Mouse (Mus musculus) forebrain, embryonic 12.5 days (tissue): ENCODE measurements at regions not wholly inside any gene's neighbourhood (a gene's known extent, or its start where the extent isn't known, plus 50 kb on each side); places are given as distances from the start of the nearest gene placed in this dataset.

Experiments
- ATAC-seq: fragments of 200-750 bp; cut with Nextera tagmentation; 2 replicates; pipeline ENCODE4 v1.8.0; 2017; ENCODE audit warnings: moderate TSS enrichment; ENCODE audit not compliant: low FRiP score
- H3K27ac ChIP-seq: fragments of 300-500 bp; sonication (generic); 2 replicates; pipeline ENCODE4 v1.5.1; 2016; ENCODE audit warnings: mild to moderate bottlenecking
- H3K27me3 ChIP-seq: fragments of 300-500 bp; sonication (generic); 2 replicates; pipeline ENCODE4 v1.6.1; 2016; ENCODE audit warnings: mild to moderate bottlenecking
- H3K36me3 ChIP-seq: fragments of 300-500 bp; sonication (generic); replicated peaks from 2 replicates; pipeline ENCODE4 v1.6.1; 2016; ENCODE audit warnings: mild to moderate bottlenecking
- H3K4me1 ChIP-seq: fragments of 300-500 bp; sonication (generic); 2 replicates; pipeline ENCODE4 v1.6.1; 2016
- H3K4me2 ChIP-seq: fragments of 300-500 bp; sonication (generic); 2 replicates; pipeline ENCODE4 v1.6.1; 2016; ENCODE audit warnings: mild to moderate bottlenecking, moderate library complexity
- H3K4me3 ChIP-seq: fragments of 300-500 bp; sonication (generic); replicated peaks from 2 replicates; pipeline ENCODE4 v1.5.1; 2016; ENCODE audit warnings: mild to moderate bottlenecking
- H3K9ac ChIP-seq: fragments of 300-500 bp; sonication (generic); 2 replicates; pipeline ENCODE4 v1.6.1; 2016; ENCODE audit warnings: mild to moderate bottlenecking
- H3K9me3 ChIP-seq: fragments of 300-500 bp; sonication (generic); 2 replicates; pipeline ENCODE4 v1.6.1; 2016
- WGBS: fragments of 180-500 bp; shearing (Covaris S2); methylation state at CpG from one replicate; pipeline ENCODE4 v1.1.7; 2016; 5-methylcytosine and 5-hydroxymethylcytosine counted together

DNA sequence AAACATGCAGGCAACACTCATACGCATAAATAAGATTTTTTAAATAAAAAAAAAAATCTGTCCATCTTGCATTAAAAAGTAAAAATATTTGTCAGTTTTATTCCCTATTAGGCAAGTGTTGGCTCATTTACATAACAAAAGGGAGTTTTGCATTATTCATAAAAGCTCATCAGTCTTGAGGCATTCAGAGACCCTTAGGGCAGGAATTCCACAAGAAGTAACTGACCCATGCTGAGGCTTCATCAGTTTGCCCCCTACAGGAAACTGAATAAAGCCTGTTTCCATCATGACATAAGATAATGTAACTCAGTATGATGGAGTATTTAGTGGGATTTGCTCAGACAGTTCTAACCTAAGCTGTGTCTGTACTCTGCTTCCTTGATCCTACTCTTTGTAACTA, 81.2 kb upstream of the Mms22l start:
- Histone ChIP-seq H3K4me2 (no peak overlapping the region), H3K9me3 (no peaks in the 10 kb centered on the region), H3K9ac (no peak overlapping the region), H3K27ac (no peak overlapping the region), H3K27me3 (no peaks in the 10 kb centered on the region), H3K36me3 (no peaks in the 10 kb centered on the region), H3K4me1 (0 out of 2 replicates have a peak, but pooled peaks cover 3% of the 10 kb centered on the region), H3K4me3 (no peak overlapping the region)
- WGBS: 84% methylated on average over 1 of the region's 1 CpGs
- 0 out of 2 replicates have a peak, but pooled peaks have one; percentile 44 for ATAC-seq

DNA sequence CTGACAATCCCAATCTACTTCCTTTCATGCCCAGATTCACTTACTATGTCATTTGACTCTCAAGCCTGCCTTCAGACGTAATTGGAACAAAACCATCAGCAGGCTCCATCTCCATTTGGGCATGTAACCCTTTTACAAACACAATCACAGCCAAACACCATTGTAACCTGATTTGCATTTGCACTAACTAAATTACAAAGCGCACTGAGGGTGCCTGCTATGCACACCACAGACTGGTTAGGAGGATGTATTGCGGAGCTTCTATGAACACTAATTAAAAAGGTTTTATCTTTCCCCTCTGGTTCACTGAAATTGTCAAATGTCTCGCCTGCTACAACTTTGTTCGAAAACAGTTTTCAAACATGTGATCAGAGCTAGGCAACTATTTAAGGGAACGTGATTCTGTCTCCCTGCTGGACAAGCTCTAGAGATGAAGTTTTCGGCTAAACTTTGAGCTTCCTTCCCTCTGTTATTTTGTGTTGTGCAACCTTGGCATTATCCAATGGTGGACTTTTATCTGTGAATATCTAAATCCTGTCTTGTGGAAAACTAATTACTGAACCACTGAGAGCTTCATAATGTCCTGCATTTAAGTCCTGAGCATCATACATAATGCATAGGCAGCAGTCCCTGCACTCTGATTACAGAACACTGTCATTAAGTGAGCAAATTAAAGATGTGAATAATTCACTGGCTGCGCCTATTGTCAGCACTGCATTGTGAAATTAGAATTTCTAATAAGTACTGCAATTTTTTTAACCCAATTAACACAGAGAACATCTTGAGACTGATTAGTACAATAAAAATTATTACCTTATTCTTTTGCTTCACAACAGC, 66.9 kb upstream of the Mms22l start:
- Histone ChIP-seq H3K9me3 (no peaks in the 10 kb centered on the region), H3K4me2 (peak overlapping the region; percentile 37), H3K27me3 (no peaks in the 10 kb centered on the region), H3K4me1 (peaks cover 11% of the 10 kb centered on the region), H3K27ac (peak overlapping the region; percentile 77), H3K4me3 (peak overlapping the region; percentile 21), H3K9ac (no peak overlapping the region), H3K36me3 (0 out of 2 replicates have a peak, but pooled peaks cover 6% of the 10 kb centered on the region)
- peak; percentile 95 for ATAC-seq
- 10% methylated on average over 8 of the region's 8 CpGs for WGBS

DNA sequence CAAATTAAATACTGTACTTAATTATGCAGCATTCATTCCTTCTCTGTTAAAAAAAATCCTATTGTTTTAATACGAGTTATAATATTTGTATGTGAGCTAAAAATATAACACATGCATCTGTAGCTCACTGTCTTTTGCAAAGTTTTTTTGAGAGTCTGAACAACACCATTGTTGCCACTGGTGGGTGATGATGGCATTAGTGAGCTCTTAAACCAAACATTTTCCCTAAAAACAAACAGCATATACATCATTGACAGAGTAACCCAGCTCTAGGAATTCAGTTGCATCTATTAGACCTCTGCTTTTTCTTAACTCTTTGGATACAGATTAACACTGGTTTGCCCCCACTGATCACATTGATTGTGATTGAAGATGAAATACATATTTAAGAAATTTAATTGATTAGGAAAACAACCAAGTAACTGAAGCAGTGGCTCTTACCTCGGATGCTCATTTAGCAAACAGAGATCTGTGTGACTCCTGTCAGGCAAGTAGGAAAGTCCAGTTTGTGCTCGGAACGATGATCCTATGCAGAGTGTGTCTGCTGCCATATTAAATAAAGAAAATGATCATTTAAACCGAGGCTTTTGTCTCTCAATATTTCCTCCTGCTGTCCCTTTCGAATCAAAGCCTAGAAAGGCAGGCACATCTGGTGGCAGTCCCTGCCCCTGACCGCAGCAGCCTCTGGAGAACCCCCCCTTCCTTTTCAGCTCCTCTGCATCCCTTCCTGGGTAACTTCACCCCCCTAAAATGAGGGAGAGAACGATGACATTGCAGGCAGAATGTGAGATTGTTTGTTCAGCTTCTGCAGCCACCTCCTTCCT, 66.1 kb upstream of the Mms22l start:
- Histone ChIP-seq H3K4me3 (peak overlapping the region; percentile 34), H3K4me1 (peaks cover 11% of the 10 kb centered on the region), H3K4me2 (peak overlapping the region; percentile 48), H3K9me3 (no peaks in the 10 kb centered on the region), H3K27ac (peak overlapping the region; percentile 82), H3K27me3 (no peaks in the 10 kb centered on the region), H3K9ac (peak overlapping the region; percentile 49), H3K36me3 (no peaks in the 10 kb centered on the region)
- 17% methylated on average over 8 of the region's 8 CpGs for WGBS
- peak; percentile 47 for ATAC-seq

DNA sequence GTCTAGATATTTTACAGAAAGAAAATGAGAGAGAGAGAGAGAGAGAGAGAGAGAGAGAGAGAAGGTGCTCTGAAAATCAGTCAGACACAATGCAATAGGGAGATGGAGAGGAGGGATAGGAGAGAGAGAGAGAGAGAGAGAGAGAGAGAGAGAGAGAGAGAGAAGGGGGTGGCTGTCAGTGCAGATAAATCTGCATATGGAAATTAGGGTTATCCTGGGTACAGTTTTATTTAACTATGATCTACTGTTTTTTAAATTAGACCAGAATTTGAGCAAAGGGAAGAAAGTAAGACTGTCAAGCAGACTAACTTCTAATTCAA, 65.5 kb upstream of the Mms22l start:
- Histone ChIP-seq H3K27me3 (no peaks in the 10 kb centered on the region), H3K4me1 (peaks cover 11% of the 10 kb centered on the region), H3K4me2 (peak overlapping the region; percentile 48), H3K9ac (peak overlapping the region; percentile 49), H3K4me3 (peak overlapping the region; percentile 34), H3K9me3 (no peaks in the 10 kb centered on the region), H3K27ac (peak overlapping the region; percentile 82), H3K36me3 (no peaks in the 10 kb centered on the region)
- peak; percentile 3; the same call in 1 of the 2 replicates for ATAC-seq

DNA sequence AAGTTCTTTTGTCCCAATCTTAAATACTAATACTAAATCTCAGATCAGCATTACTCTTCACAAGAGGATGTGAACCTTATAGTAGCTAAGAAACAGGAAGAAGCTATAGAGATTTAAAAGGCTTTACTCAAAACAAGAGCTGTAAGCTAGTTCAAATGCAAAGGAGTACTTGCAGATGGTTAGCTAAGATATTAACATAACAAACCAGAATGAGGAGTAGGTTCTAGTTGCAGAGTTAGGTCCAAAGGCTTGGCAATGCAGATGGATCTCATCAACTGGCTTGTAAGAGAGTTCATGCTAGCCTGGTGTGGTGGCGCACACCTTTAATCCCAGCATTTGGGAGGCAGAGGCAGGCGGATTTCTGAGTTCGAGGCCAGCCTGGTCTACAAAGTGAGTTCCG, 59.0 kb upstream of the Mms22l start:
- WGBS: 89% methylated on average over 4 of the region's 4 CpGs
- H3K27me3 ChIP-seq: no peaks in the 10 kb centered on the region

More for the DNA sequence above, 59.0 kb upstream of the Mms22l start:
- no peak overlapping the region for H3K4me2 ChIP-seq
- no peaks in the 10 kb centered on the region for H3K9me3 ChIP-seq
- H3K27ac ChIP-seq: no peak overlapping the region
- H3K4me3 ChIP-seq: no peak overlapping the region
- no peak overlapping the region for H3K9ac ChIP-seq
- no peak for ATAC-seq
- H3K4me1 ChIP-seq: no peaks in the 10 kb centered on the region
- no peaks in the 10 kb centered on the region for H3K36me3 ChIP-seq
